Mouse (Mus musculus) midbrain, embryonic 14.5 days (tissue): ENCODE measurements at regions not wholly inside any gene's neighbourhood (a gene's known extent, or its start where the extent isn't known, plus 50 kb on each side); places are given as distances from the start of the nearest gene placed in this dataset.

Experiments used
- ATAC-seq: fragments of 200-750 bp; cut with Nextera tagmentation; 2 replicates; pipeline ENCODE4 v1.8.0; 2017; ENCODE audit warnings: moderate number of reproducible peaks, moderate library complexity; ENCODE audit not compliant: low FRiP score, low TSS enrichment
- DNase-seq: peaks from one replicate; pipeline ENCODE4 v3.0.0-alpha.2; 2015
- H3K27ac ChIP-seq: fragments of 300-500 bp; sonication (generic); replicated peaks from 2 replicates; pipeline ENCODE4 v1.5.1; 2014; ENCODE audit warnings: mild to moderate bottlenecking, low read depth, low read length, moderate library complexity
- H3K27me3 ChIP-seq: fragments of 300-500 bp; sonication (generic); 2 replicates; pipeline ENCODE4 v1.6.1; 2014; ENCODE audit warnings: low read length, control low read depth, mixed read lengths; ENCODE audit not compliant: control insufficient read depth, insufficient read depth
- H3K36me3 ChIP-seq: fragments of 300-500 bp; sonication (generic); 2 replicates; pipeline ENCODE4 v1.6.1; 2014; ENCODE audit warnings: low read length, control low read depth; ENCODE audit not compliant: control insufficient read depth, insufficient read depth
- H3K4me1 ChIP-seq: fragments of 300-500 bp; sonication (generic); 2 replicates; pipeline ENCODE4 v1.6.1; 2014; ENCODE audit warnings: mild to moderate bottlenecking, antibody characterized with exemption, low read length, control low read depth; ENCODE audit not compliant: control insufficient read depth, insufficient read depth
- H3K4me2 ChIP-seq: fragments of 300-500 bp; sonication (generic); 2 replicates; pipeline ENCODE4 v1.6.1; 2014; ENCODE audit warnings: mild to moderate bottlenecking, low read length, moderate library complexity
- H3K4me3 ChIP-seq: fragments of 300-500 bp; sonication (generic); replicated peaks from 2 replicates; pipeline ENCODE4 v1.5.1; 2014; ENCODE audit warnings: low read depth, low read length
- H3K9ac ChIP-seq: fragments of 300-500 bp; sonication (generic); replicated peaks from 2 replicates; pipeline ENCODE4 v1.6.1; 2014; ENCODE audit warnings: mild to moderate bottlenecking, low read length, moderate library complexity
- H3K9me3 ChIP-seq: fragments of 300-500 bp; sonication (generic); 2 replicates; pipeline ENCODE4 v1.6.1; 2016; ENCODE audit warnings: low read length, control low read depth, mixed read lengths; ENCODE audit not compliant: control insufficient read depth
- WGBS: fragments of 180-500 bp; shearing (Covaris S2); extraction: QIAGEN DNeasy Blood & Tissue Kit; methylation state at CpG from one replicate; pipeline ENCODE4 v1.1.7; 2014; 5-methylcytosine and 5-hydroxymethylcytosine counted together

GRCm38 (mm10) chr2:171388936-171389335 is 654.3 kb downstream of the Cbln4 start:
- Histone ChIP-seq H3K4me3 (no peak overlapping the region), H3K4me2 (no peak overlapping the region), H3K36me3 (no peaks in the 10 kb centered on the region), H3K27ac (no peak overlapping the region), H3K4me1 (no peaks in the 10 kb centered on the region), H3K27me3 (no peaks in the 10 kb centered on the region), H3K9ac (no peak overlapping the region), H3K9me3 (no peaks in the 10 kb centered on the region)
- WGBS, result 56% methylated on average over 1 of the region's 1 CpGs
- no peak for ATAC-seq
- DNase-seq, result no peak

GRCm38 (mm10) chr2:171373457-171373856 is 641.9 kb downstream of the Dok5 start:
- Histone ChIP-seq H3K4me2 (no peak overlapping the region), H3K27me3 (no peaks in the 10 kb centered on the region), H3K36me3 (no peaks in the 10 kb centered on the region), H3K9ac (no peak overlapping the region), H3K4me3 (no peak overlapping the region), H3K27ac (no peak overlapping the region), H3K4me1 (no peaks in the 10 kb centered on the region), H3K9me3 (no peaks in the 10 kb centered on the region)
- ATAC-seq (no peak), DNase-seq (no peak)
- WGBS, result 75% methylated on average over 1 of the region's 1 CpGs

DNA sequence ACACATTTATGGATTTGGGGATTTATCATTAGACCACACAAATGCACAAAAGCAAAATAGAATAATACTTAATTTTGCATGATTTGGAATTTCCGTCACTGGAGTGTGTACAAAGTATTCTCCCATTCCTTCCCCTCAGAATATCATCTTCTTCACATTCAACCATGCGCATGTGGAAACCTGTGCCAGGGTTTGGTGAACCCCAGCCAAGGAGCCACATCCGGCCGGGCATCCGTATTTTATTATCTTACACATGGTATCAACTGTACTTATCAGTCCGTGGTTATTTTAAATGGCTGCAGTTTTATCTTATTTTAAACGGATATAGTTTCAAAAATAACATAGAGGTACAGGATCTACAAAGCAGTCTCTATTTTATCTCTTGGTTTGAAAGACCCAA is 641.4 kb downstream of the Dok5 start:
- Histone ChIP-seq H3K27ac (no peak overlapping the region), H3K4me3 (no peak overlapping the region), H3K27me3 (no peaks in the 10 kb centered on the region), H3K9me3 (no peaks in the 10 kb centered on the region), H3K9ac (no peak overlapping the region), H3K4me1 (no peaks in the 10 kb centered on the region), H3K4me2 (no peak overlapping the region), H3K36me3 (no peaks in the 10 kb centered on the region)
- WGBS, result 93% methylated on average over 7 of the region's 7 CpGs
- no peak for DNase-seq
- ATAC-seq, result no peak

DNA sequence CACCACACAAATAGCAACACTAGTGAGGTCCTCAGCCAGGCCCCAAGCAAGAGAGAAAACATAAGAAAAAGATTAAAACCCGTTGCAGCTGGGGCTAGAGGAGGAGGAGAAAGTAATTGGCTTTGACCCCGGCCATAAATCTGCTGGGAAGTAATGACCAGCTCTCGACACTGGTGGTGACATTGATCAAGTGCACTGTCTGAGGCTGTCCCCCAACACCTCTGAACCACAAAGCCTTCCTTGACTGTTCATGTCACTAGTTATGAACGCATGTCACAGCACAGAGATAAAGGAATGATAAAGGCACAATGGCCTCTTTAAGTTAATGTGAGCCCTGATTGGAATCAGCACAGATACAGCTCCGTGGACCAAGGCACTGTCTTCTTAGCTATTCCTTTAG is 640.1 kb downstream of the Dok5 start:
- no peak overlapping the region for H3K4me3 ChIP-seq
- 68% methylated on average over 5 of the region's 5 CpGs for WGBS
- no peaks in the 10 kb centered on the region for H3K9me3 ChIP-seq
- DNase-seq, result no peak
- H3K27me3 ChIP-seq, result no peaks in the 10 kb centered on the region
- H3K9ac ChIP-seq, result no peak overlapping the region
- no peak for ATAC-seq
- H3K36me3 ChIP-seq, result no peaks in the 10 kb centered on the region
- H3K4me1 ChIP-seq, result no peaks in the 10 kb centered on the region
- no peak overlapping the region for H3K4me2 ChIP-seq
- no peak overlapping the region for H3K27ac ChIP-seq

DNA sequence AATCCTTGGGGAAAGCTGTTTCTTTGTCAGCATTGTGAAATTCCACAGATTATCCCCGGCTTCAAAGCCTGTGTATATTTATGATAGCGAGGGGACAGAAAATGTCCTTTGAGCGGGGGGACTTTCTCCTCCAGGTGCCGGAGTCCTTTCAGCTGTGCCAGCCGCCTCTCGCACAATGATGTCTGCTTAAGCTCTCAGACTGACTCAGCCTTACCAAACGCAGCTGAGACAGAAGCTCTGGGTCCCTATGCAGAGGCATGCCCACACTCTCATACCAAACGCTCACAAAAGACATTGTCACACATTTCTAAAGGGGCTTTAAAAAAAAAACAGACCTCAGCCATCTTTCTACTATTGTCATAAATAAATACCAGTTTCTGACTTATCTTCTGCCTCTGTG is 633.9 kb downstream of the Dok5 start:
- ATAC-seq, result no peak
- peak; percentile 57 for DNase-seq
- H3K9me3 ChIP-seq, result no peaks in the 10 kb centered on the region
- H3K9ac ChIP-seq, result no peak overlapping the region
- no peak overlapping the region for H3K27ac ChIP-seq
- no peak overlapping the region for H3K4me3 ChIP-seq
- no peaks in the 10 kb centered on the region for H3K4me1 ChIP-seq
- no peaks in the 10 kb centered on the region for H3K36me3 ChIP-seq
- H3K4me2 ChIP-seq, result peak overlapping the region; percentile 25; the same call in 1 of the 2 replicates
- no peaks in the 10 kb centered on the region for H3K27me3 ChIP-seq
- WGBS, result 47% methylated on average over 8 of the region's 8 CpGs

- ATAC-seq (no peak), DNase-seq (peak; percentile 25)
- Histone ChIP-seq H3K4me3 (no peak overlapping the region), H3K27ac (no peak overlapping the region), H3K9ac (no peak overlapping the region), H3K27me3 (no peaks in the 10 kb centered on the region), H3K9me3 (no peaks in the 10 kb centered on the region), H3K4me1 (no peaks in the 10 kb centered on the region), H3K4me2 (no peak overlapping the region), H3K36me3 (no peaks in the 10 kb centered on the region)
- 87% methylated on average over 3 of the region's 3 CpGs for WGBS
Observed at GRCm38 (mm10) chr2:171364621-171365020, 633.0 kb downstream of the Dok5 start.

DNA sequence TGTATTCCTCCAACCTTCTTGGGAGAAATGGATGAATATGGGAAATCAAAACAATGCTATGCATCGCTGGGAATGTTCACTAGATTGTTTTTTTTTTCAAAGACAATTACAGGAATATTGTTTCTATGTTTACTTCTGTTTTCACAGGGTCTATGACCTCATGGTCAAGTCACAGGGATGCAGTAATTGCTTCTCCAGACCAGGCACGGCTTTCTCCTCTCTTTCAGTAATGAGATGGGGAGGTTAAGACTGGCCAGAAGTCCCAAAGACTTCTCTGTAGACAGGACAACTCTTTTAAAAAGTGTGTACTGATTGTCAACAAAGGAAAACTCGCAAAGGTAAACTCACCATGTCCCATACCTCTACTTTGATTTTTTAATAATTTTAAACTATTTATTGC is 631.8 kb downstream of the Dok5 start:
- Histone ChIP-seq H3K36me3 (no peaks in the 10 kb centered on the region), H3K9ac (no peak overlapping the region), H3K27ac (no peak overlapping the region), H3K27me3 (no peaks in the 10 kb centered on the region), H3K4me2 (no peak overlapping the region), H3K4me1 (no peaks in the 10 kb centered on the region), H3K4me3 (no peak overlapping the region), H3K9me3 (no peaks in the 10 kb centered on the region)
- DNase-seq (no peak), ATAC-seq (no peak)
- WGBS, result 90% methylated on average over 3 of the region's 3 CpGs

DNA sequence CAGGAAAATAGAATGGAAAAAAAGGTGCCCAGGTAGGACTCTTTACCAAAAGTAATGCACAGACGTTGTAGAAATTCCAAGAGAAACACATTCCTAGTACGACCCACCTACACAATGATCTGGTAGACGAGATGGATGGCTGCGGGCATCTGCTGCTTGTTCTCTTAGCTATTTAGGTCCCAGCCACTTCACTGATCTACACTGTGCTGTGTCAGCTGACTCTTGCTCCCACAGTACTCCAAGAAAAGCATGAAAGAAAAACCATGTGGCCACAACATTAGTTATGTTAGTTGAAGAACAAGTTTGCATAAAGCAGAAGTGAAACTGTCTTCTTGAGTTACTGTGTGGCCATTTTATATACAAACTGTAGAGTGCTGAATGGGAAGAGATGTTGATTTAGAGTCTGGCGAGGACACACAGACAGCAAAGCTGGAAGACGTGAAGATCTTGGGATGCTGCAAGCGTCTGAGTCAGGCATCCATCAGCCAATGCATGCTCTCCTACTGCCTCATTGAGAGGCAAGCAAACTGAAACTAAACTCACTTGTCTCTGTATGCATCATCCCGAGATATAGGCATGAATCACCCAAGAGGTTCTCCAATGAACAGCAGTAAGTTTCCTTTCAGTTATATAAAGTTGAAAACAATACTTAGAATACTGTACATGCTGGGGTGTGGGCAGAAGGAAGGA is 626.6 kb downstream of the Dok5 start:
- Histone ChIP-seq H3K4me1 (no peaks in the 10 kb centered on the region), H3K4me2 (no peak overlapping the region), H3K4me3 (no peak overlapping the region), H3K27me3 (no peaks in the 10 kb centered on the region), H3K9me3 (no peaks in the 10 kb centered on the region), H3K27ac (no peak overlapping the region), H3K9ac (no peak overlapping the region), H3K36me3 (no peaks in the 10 kb centered on the region)
- WGBS, result 92% methylated on average over 8 of the region's 8 CpGs
- DNase-seq, result no peak
- no peak for ATAC-seq

- Histone ChIP-seq H3K4me2 (no peak overlapping the region), H3K4me1 (no peaks in the 10 kb centered on the region), H3K27ac (no peak overlapping the region), H3K9me3 (no peaks in the 10 kb centered on the region), H3K4me3 (no peak overlapping the region), H3K9ac (no peak overlapping the region), H3K36me3 (no peaks in the 10 kb centered on the region), H3K27me3 (no peaks in the 10 kb centered on the region)
- no peak for DNase-seq
- WGBS, result 85% methylated on average over 2 of the region's 2 CpGs
- ATAC-seq, result no peak
Observed at GRCm38 (mm10) chr2:171348156-171348555, 616.5 kb downstream of the Dok5 start.
